Mouse (Mus musculus) ES-Bruce4 (cell line): Measurements from ENCODE around the gene Zp3. TPM values are rescaled to one million over a fixed set of nuclear protein-coding genes. Genes with fewer than 3 reads are reported as not detected.

Experiments used
- H3K27ac ChIP-seq: 2 replicates; pipeline ENCODE4 v1.5.1; 2012; ENCODE audit warnings: low read length, inconsistent platforms; ENCODE audit not compliant: insufficient read depth
- H3K27me3 ChIP-seq: 2 replicates; pipeline ENCODE4 v1.6.1; 2012; ENCODE audit warnings: mild to moderate bottlenecking, low read length, inconsistent platforms; ENCODE audit not compliant: control insufficient read depth, poor library complexity, insufficient read depth, severe bottlenecking
- H3K36me3 ChIP-seq: 2 replicates; pipeline ENCODE4 v1.6.1; 2012; ENCODE audit warnings: inconsistent platforms, mild to moderate bottlenecking, low read length, moderate library complexity; ENCODE audit not compliant: control insufficient read depth, poor library complexity, insufficient read depth, severe bottlenecking
- H3K4me1 ChIP-seq: one replicate; pipeline ENCODE4 v1.8.1; 2011; ENCODE audit warnings: low read length; ENCODE audit not compliant: control insufficient read depth, insufficient read depth
- H3K4me3 ChIP-seq: 2 replicates; pipeline ENCODE4 v1.5.1; 2011; ENCODE audit warnings: low read depth, mild to moderate bottlenecking, low read length
- H3K9ac ChIP-seq: 2 replicates; pipeline ENCODE4 v1.6.1; 2012; ENCODE audit warnings: low read depth, mild to moderate bottlenecking, inconsistent platforms; ENCODE audit not compliant: poor library complexity, severe bottlenecking
- H3K9me3 ChIP-seq: replicated peaks from 2 replicates; pipeline ENCODE4 v1.6.1; 2012; ENCODE audit warnings: mild to moderate bottlenecking, low read length, inconsistent platforms; ENCODE audit not compliant: control insufficient read depth, poor library complexity, insufficient read depth, severe bottlenecking
- CTCF ChIP-seq: IDR thresholded peaks from one replicate; pipeline ENCODE4 v1.8.1; 2011; ENCODE audit warnings: low read depth, low read length
- EP300 ChIP-seq: IDR thresholded peaks from 2 replicates; pipeline ENCODE4 v1.6.1; 2011; ENCODE audit warnings: low read depth, low read length; ENCODE audit not compliant: insufficient read depth
- POLR2A ChIP-seq: IDR thresholded peaks from one replicate; pipeline ENCODE4 v1.8.1; 2011; ENCODE audit warnings: low read length; ENCODE audit not compliant: insufficient read depth
- polyA plus RNA-seq: library from polyadenylated mRNA; stranded (reverse); fragments of >200 nt; gene quantifications from 2 replicates; pipeline ENCODE4 v1.2.4, GENCODE M21; 2011; ENCODE audit warnings: low read depth; ENCODE audit not compliant: missing spikeins, insufficient read depth, insufficient read length

Gene Zp3
- polyA plus RNA-seq, 1 experiment, result 2.0 TPM

DNA sequence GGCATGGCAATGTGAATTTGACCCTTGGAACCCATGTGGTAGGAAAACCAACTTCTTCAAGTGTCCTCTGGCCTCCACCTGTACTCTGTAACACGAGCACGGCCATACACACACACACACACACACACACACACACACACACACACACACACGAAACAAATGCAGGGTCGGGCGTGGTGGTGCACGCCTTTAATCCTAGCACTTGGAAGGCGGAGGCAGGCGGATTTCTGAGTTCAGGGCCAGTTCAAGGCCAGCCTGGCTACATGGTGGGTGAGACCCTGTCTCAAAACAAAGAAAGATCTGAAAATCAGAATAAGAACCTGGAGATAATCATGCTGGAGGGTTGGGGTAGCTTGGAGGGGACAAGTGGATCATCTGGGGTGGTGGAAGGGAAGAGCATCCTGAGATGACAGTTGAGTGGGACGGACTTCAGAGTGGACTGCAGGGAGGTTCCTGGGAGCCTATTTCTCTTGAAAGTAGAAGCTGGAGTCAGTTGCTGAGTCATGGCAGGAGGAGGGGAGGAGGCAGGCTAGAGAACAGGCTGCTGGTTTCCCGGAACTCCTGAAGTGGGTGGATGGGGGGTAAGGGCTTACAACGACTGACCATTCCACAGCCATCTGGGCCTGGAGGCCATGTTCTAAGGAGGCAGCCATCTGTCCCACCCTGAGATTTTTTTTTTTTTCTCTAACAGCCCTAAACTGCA is 29.0 kb upstream of the Zp3 start:
- TF ChIP-seq EP300 (peak; percentile 94), POLR2A (peak; percentile 36), CTCF (no peak)
- peak overlapping the region; percentile 34 for H3K9ac ChIP-seq
- H3K27me3 ChIP-seq, result no peaks in the 10 kb centered on the region
- no peaks in the 10 kb centered on the region for H3K36me3 ChIP-seq
- H3K4me1 ChIP-seq, result peaks cover 6% of the 10 kb centered on the region
- H3K4me3 ChIP-seq, result no peak overlapping the region
- no peaks in the 10 kb centered on the region for H3K9me3 ChIP-seq
- H3K27ac ChIP-seq, result peak overlapping the region; percentile 99

DNA sequence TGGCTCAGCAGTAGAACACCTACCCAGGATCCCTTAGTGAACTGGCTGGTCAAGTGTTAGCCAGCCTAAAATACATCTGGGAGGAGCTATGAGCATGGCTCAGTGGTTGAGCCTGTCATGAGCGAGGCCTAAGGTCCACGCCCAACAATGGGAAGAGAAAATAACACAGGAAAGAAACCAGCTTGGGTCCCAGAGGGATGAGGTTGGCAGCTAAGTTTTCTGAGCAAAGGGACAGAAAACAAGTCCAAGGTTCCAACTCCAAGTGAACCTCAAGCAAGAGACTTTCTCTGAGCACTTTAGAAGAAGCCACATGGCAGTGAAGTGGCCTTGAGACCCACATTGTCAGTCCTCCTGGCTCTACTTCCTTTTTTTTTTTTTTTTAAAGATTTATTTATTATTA is 28.2 kb upstream of the Zp3 start:
- Histone ChIP-seq H3K27me3 (no peaks in the 10 kb centered on the region), H3K9me3 (no peaks in the 10 kb centered on the region), H3K4me1 (peaks cover 8% of the 10 kb centered on the region), H3K36me3 (no peaks in the 10 kb centered on the region), H3K4me3 (0 out of 2 replicates have a peak overlapping the region, but pooled peaks have one; percentile 8), H3K9ac (peak overlapping the region; percentile 34), H3K27ac (peak overlapping the region; percentile 99)
- TF ChIP-seq EP300, result no peak
- no peak for TF ChIP-seq POLR2A
- no peak for TF ChIP-seq CTCF

- peaks cover 8% of the 10 kb centered on the region for H3K4me1 ChIP-seq
- H3K4me3 ChIP-seq, result no peak overlapping the region
- no peaks in the 10 kb centered on the region for H3K27me3 ChIP-seq
- no peak overlapping the region for H3K9ac ChIP-seq
- TF ChIP-seq CTCF (no peak), EP300 (no peak)
- peak overlapping the region; percentile 67 for H3K27ac ChIP-seq
- H3K36me3 ChIP-seq, result no peaks in the 10 kb centered on the region
- H3K9me3 ChIP-seq, result no peaks in the 10 kb centered on the region
Measured at GRCm38 (mm10) chr5:135952830-135953229, 27.1 kb upstream of the Zp3 start.

GRCm38 (mm10) chr5:135956300-135957206 is 23.3 kb upstream of the Zp3 start:
- Histone ChIP-seq H3K9me3 (no peaks in the 10 kb centered on the region), H3K36me3 (no peaks in the 10 kb centered on the region), H3K9ac (peak overlapping the region; percentile 79), H3K27ac (peak overlapping the region; percentile 100), H3K4me3 (peak overlapping the region; percentile 22; the same call in 1 of the 2 replicates), H3K27me3 (no peaks in the 10 kb centered on the region), H3K4me1 (peaks cover 5% of the 10 kb centered on the region)
- no peak for TF ChIP-seq EP300
- TF ChIP-seq POLR2A, result no peak
- TF ChIP-seq CTCF, result no peak

GRCm38 (mm10) chr5:135957207-135957974 is 22.5 kb upstream of the Zp3 start:
- Histone ChIP-seq H3K36me3 (no peaks in the 10 kb centered on the region), H3K9ac (peak overlapping the region; percentile 79), H3K4me1 (peaks cover 2% of the 10 kb centered on the region), H3K4me3 (peak overlapping the region; percentile 42), H3K9me3 (no peaks in the 10 kb centered on the region), H3K27me3 (no peaks in the 10 kb centered on the region), H3K27ac (peak overlapping the region; percentile 100)
- TF ChIP-seq CTCF, result no peak
- TF ChIP-seq POLR2A, result peak; percentile 20
- peak; percentile 82; the same call in 1 of the 2 replicates for TF ChIP-seq EP300
